Mouse (Mus musculus): ENCODE measurements at regions not wholly inside any gene's neighbourhood (a gene's known extent, or its start where the extent isn't known, plus 50 kb on each side); places are given as distances from the start of the nearest gene placed in this dataset.

DNA sequence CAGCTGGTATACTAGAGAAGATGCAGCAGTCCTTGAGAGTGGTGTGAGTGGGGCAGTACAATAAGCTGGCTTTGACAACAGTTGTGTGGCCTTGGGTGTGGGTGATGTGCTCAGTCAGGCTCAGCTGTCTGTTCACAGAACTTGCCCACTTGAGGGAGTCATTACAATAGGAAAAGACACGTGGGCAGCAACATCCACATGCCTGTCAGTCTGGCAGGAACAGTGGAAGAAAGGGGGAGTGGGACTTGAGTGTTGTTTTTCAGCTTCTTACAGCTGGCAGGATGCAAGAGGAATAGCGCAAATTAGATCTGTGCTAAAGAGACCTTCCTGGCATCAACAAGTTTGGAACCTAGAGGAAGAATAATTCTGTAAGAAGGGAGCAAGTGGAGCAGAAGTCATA is 239.4 kb upstream of the Nmur2 start:
- Histone ChIP-seq H3K4me2 (no peak overlapping the region), H3K4me3 (no peak overlapping the region), H3K9ac (no peak overlapping the region), H3K27me3 (replicated peaks) (no peaks in the 10 kb centered on the region), H3K4me1 (no peaks in the 10 kb centered on the region), H3K36me3 (replicated peaks) (no peaks in the 10 kb centered on the region), H3K27ac (no peak overlapping the region), H3K9me3 (no peaks in the 10 kb centered on the region)
- ATAC-seq (replicated peaks): no peak
- 61% methylated on average over 2 of the region's 2 CpGs for WGBS

DNA sequence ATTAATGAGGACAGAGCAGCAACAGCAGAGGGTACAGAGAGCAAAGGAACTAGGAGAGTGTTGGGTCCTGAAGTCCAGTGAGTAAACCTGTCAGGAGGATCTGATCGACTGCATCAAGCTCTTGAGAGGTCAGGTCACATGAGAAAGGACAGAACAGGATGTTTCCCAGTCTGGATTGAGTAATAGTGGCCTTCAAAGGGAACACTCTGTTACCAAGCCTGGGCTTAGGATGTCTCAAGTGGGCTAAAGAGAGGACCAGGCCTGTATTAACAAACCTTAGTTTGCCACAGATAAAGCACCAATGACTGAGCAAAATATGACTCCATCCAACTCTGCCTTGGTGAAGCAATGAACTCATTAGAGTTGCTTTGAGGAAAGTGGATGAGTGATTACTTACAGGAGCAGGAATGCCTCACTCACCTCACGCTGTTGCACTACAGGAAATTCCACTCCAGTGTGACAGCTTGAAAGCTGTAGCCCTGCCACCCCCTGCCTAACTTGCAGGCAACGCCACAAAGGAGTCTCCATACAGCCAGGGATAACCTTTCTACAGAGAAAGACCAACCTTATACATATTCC is 229.2 kb upstream of the Nmur2 start:
- Histone ChIP-seq H3K9me3 (no peaks in the 10 kb centered on the region), H3K27ac (no peak overlapping the region), H3K36me3 (replicated peaks) (no peaks in the 10 kb centered on the region), H3K9ac (no peak overlapping the region), H3K4me3 (no peak overlapping the region), H3K27me3 (replicated peaks) (no peaks in the 10 kb centered on the region), H3K4me2 (no peak overlapping the region), H3K4me1 (no peaks in the 10 kb centered on the region)
- WGBS: 52% methylated on average over 3 of the region's 3 CpGs
- no peak for ATAC-seq (replicated peaks)

- Histone ChIP-seq H3K27ac (no peak overlapping the region), H3K4me2 (no peak overlapping the region), H3K9ac (no peak overlapping the region), H3K4me3 (no peak overlapping the region), H3K27me3 (replicated peaks) (no peaks in the 10 kb centered on the region), H3K9me3 (no peaks in the 10 kb centered on the region), H3K36me3 (replicated peaks) (no peaks in the 10 kb centered on the region), H3K4me1 (no peaks in the 10 kb centered on the region)
- no peak for ATAC-seq (replicated peaks)
- WGBS: 91% methylated on average over 10 of the region's 10 CpGs
Observed at GRCm38 (mm10) chr11:56262726-56263125, 221.9 kb upstream of the Nmur2 start.

GRCm38 (mm10) chr11:56256356-56256755 is 215.5 kb upstream of the Nmur2 start:
- WGBS: 89% methylated on average over 2 of the region's 2 CpGs
- Histone ChIP-seq H3K4me3 (no peak overlapping the region), H3K36me3 (replicated peaks) (no peaks in the 10 kb centered on the region), H3K4me2 (no peak overlapping the region), H3K27ac (no peak overlapping the region), H3K4me1 (no peaks in the 10 kb centered on the region), H3K9me3 (no peaks in the 10 kb centered on the region), H3K27me3 (replicated peaks) (no peaks in the 10 kb centered on the region), H3K9ac (no peak overlapping the region)
- no peak for ATAC-seq (replicated peaks)

- no peak overlapping the region for H3K4me3 ChIP-seq
- H3K9me3 ChIP-seq: no peaks in the 10 kb centered on the region
- H3K4me1 ChIP-seq: no peaks in the 10 kb centered on the region
- no peaks in the 10 kb centered on the region for H3K27me3 ChIP-seq (replicated peaks)
- no peaks in the 10 kb centered on the region for H3K36me3 ChIP-seq (replicated peaks)
- H3K27ac ChIP-seq: no peak overlapping the region
- no peak overlapping the region for H3K4me2 ChIP-seq
- WGBS: 95% methylated on average over 3 of the region's 3 CpGs
- H3K9ac ChIP-seq: no peak overlapping the region
- ATAC-seq (replicated peaks): no peak
Observed at GRCm38 (mm10) chr11:56254437-56254836, 213.6 kb upstream of the Nmur2 start.

- ATAC-seq (replicated peaks): no peak
- H3K4me1 ChIP-seq: peaks cover 23% of the 10 kb centered on the region
Observed at GRCm38 (mm10) chr11:56247333-56247823, 206.6 kb upstream of the Nmur2 start.

GRCm38 (mm10) chr11:56246549-56247332 is 205.9 kb upstream of the Nmur2 start:
- Histone ChIP-seq H3K36me3 (replicated peaks) (no peaks in the 10 kb centered on the region), H3K4me1 (peaks cover 23% of the 10 kb centered on the region), H3K27ac (peak overlapping the region; percentile 77), H3K4me3 (no peak overlapping the region), H3K9me3 (no peaks in the 10 kb centered on the region), H3K27me3 (replicated peaks) (no peaks in the 10 kb centered on the region), H3K9ac (no peak overlapping the region), H3K4me2 (0 out of 2 replicates have a peak overlapping the region, but pooled peaks have one; percentile 0)
- peak; percentile 98 for ATAC-seq (replicated peaks)
- WGBS: 23% methylated on average over 5 of the region's 5 CpGs

More at GRCm38 (mm10) chr11:56247333-56247823, 206.6 kb upstream of the Nmur2 start:
- H3K27me3 ChIP-seq (replicated peaks): no peaks in the 10 kb centered on the region
- no peaks in the 10 kb centered on the region for H3K36me3 ChIP-seq (replicated peaks)
- H3K4me2 ChIP-seq: 0 out of 2 replicates have a peak overlapping the region, but pooled peaks have one; percentile 0
- no peaks in the 10 kb centered on the region for H3K9me3 ChIP-seq
- no peak overlapping the region for H3K4me3 ChIP-seq
- no peak overlapping the region for H3K9ac ChIP-seq
- 16% methylated on average over 4 of the region's 4 CpGs for WGBS
- peak overlapping the region; percentile 77 for H3K27ac ChIP-seq

GRCm38 (mm10) chr11:56244951-56245350 is 204.1 kb upstream of the Nmur2 start:
- Histone ChIP-seq H3K36me3 (replicated peaks) (no peaks in the 10 kb centered on the region), H3K4me2 (no peak overlapping the region), H3K27me3 (replicated peaks) (no peaks in the 10 kb centered on the region), H3K9me3 (no peaks in the 10 kb centered on the region), H3K9ac (no peak overlapping the region), H3K4me1 (peaks cover 23% of the 10 kb centered on the region), H3K27ac (no peak overlapping the region), H3K4me3 (no peak overlapping the region)
- 90% methylated on average over 2 of the region's 2 CpGs for WGBS
- no peak for ATAC-seq (replicated peaks)

DNA sequence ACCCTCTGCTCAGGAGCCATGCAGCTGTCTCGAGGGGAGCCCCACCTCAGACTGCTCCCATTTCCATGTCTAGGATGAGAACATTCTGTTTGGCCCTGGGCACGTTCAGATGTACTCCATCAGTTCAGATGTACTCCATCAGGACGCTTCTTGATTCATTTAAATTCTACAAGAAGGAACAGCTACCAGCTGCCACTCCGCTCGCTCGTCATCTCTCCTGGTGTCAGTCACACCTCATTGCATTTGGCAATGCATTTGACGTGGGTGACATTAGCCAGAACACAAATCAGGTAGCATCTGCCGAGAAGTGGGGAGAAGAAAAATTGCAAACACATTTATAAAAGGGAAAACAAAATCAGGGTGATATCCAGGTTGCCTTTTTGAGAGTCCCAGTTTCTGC is 202.6 kb upstream of the Nmur2 start:
- WGBS: 72% methylated on average over 8 of the region's 8 CpGs
- H3K9ac ChIP-seq: no peak overlapping the region
- no peak overlapping the region for H3K4me3 ChIP-seq
- H3K27me3 ChIP-seq (replicated peaks): no peaks in the 10 kb centered on the region
- no peaks in the 10 kb centered on the region for H3K9me3 ChIP-seq
- ATAC-seq (replicated peaks): no peak
- no peak overlapping the region for H3K27ac ChIP-seq
- H3K4me2 ChIP-seq: no peak overlapping the region
- peaks cover 23% of the 10 kb centered on the region for H3K4me1 ChIP-seq
- no peaks in the 10 kb centered on the region for H3K36me3 ChIP-seq (replicated peaks)

GRCm38 (mm10) chr11:56238745-56239144 is 197.9 kb upstream of the Nmur2 start:
- no peak overlapping the region for H3K27ac ChIP-seq
- H3K9ac ChIP-seq: no peak overlapping the region
- no peaks in the 10 kb centered on the region for H3K36me3 ChIP-seq (replicated peaks)
- WGBS: 72% methylated on average over 4 of the region's 4 CpGs
- H3K27me3 ChIP-seq (replicated peaks): no peaks in the 10 kb centered on the region
- no peak overlapping the region for H3K4me2 ChIP-seq
- no peaks in the 10 kb centered on the region for H3K4me1 ChIP-seq
- ATAC-seq (replicated peaks): no peak
- no peaks in the 10 kb centered on the region for H3K9me3 ChIP-seq
- no peak overlapping the region for H3K4me3 ChIP-seq

DNA sequence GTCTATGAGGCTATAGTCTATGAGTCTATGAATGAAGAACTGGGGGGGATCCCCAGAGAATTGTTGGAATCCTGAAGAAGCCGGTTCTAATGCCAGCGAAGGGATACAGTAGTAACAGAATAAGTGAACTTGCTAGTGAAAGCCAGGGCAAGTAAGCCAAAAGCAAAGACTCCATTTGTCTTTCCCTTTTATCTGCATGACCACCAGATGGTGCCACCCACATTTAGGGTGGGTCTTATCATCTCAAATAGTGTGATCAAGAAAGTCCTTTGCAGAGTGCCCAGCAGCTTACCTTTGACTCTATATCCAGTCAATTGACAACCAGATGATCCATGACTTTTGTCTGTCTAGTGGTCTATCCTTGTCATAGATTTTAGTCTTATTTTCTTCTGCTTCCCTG is 184.2 kb upstream of the Nmur2 start:
- no peak overlapping the region for H3K4me3 ChIP-seq
- no peaks in the 10 kb centered on the region for H3K4me1 ChIP-seq
- H3K4me2 ChIP-seq: no peak overlapping the region
- no peaks in the 10 kb centered on the region for H3K27me3 ChIP-seq (replicated peaks)
- WGBS: 97% methylated on average over 2 of the region's 2 CpGs
- H3K27ac ChIP-seq: no peak overlapping the region
- H3K9me3 ChIP-seq: no peaks in the 10 kb centered on the region
- no peaks in the 10 kb centered on the region for H3K36me3 ChIP-seq (replicated peaks)
- H3K9ac ChIP-seq: no peak overlapping the region
- ATAC-seq (replicated peaks): no peak

DNA sequence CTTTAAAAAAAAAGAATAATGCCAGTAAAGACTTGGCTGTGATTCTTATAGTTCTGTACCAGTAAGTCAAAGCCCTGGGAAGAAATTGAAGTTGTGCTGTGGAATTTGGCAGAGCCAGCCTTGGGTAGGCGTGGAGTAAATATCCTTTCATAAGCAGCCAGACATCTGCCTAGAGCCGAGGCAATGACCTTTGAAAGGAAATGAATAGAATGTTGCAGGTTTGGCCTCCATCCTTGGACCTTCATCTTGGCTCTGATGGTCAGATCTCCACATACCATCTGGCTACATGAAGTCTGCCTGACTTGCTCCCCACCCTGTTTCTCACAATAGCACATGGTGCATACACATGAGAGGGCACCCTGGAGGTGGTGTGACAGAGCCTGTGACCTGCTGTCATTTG is 174.9 kb upstream of the Nmur2 start:
- Histone ChIP-seq H3K4me1 (no peaks in the 10 kb centered on the region), H3K27ac (no peak overlapping the region), H3K9me3 (no peaks in the 10 kb centered on the region), H3K4me3 (no peak overlapping the region), H3K36me3 (replicated peaks) (no peaks in the 10 kb centered on the region), H3K27me3 (replicated peaks) (no peaks in the 10 kb centered on the region), H3K4me2 (no peak overlapping the region), H3K9ac (no peak overlapping the region)
- 87% methylated on average over 2 of the region's 2 CpGs for WGBS
- ATAC-seq (replicated peaks): no peak

GRCm38 (mm10) chr11:56201844-56202243 is 161.0 kb upstream of the Nmur2 start:
- 95% methylated on average over 3 of the region's 3 CpGs for WGBS
- Histone ChIP-seq H3K4me3 (no peak overlapping the region), H3K27me3 (replicated peaks) (no peaks in the 10 kb centered on the region), H3K4me2 (no peak overlapping the region), H3K27ac (no peak overlapping the region), H3K4me1 (no peaks in the 10 kb centered on the region), H3K9ac (no peak overlapping the region), H3K9me3 (no peaks in the 10 kb centered on the region), H3K36me3 (replicated peaks) (no peaks in the 10 kb centered on the region)
- ATAC-seq (replicated peaks): no peak

Measured in midbrain, embryonic 15.5 days (tissue).